Mouse (Mus musculus): ENCODE measurements around the gene Prkrip1.

Prkrip1 gene

GRCm38 (mm10) chr5:136198474-136199391 lies at the start of gene Prkrip1:
Gene Prkrip1 (minus strand): TSS chr5:136198963.
- ChIA-PET POLR2A (interaction anchor here in 3 of 4 experiments (0.6 to 3.4 kb wide), 43 partner anchors 8 to 626 kb away, joined by 3 to 15 read pairs (median 4); partner anchors contain the start of genes Dtx2 (in 1 of the 3), Hspb1 (in 1 of the 3), Mdh2 (in 1 of the 3) and Orai2 (in 1 of the 3)), CTCF (interaction anchor here (0.6 to 3.9 kb wide), 17 partner anchors 9 to 703 kb away, joined by 3 to 48 read pairs (median 4); partner anchors contain the start of gene Dtx2 (in 1 of the 4))

DNA sequence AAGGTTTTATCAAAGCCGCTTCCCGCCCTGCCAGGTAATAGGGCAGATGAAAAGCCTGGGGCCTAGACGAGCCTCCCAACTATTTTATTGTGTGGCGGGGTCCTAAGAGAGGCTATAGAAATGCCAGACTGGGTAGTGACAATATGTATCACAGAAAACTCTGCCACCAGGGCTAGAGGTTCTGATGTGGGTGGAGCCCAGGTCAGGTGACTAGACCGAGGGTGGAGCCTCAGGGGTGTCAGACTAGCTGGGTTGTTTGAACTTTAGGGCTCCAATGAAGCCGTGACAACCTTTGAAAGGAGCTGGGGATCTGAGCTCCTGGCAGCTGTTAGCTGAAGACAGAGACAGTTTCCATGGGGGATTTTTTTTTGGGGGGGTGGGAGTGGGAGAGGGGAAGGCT lies 49.7 kb upstream of the Prkrip1 start:
- POLR2A ChIA-PET = interaction anchor here in 3 of 4 experiments (0.5 to 1.1 kb wide), 5 partner anchors 31 to 380 kb away, joined by 3 to 5 read pairs (median 3); partner anchors contain the start of gene Prkrip1 (in 1 of the 3)
- CTCF ChIA-PET = interaction anchor here (0.5 to 1.6 kb wide), 12 partner anchors 8 to 1443 kb away, joined by 3 to 10 read pairs (median 4); partner anchors contain the start of gene Prkrip1 (in 1 of the 4)

- CTCF ChIA-PET = interaction anchor here in 2 of 4 experiments (0.6 to 0.8 kb wide), 4 partner anchors 107 to 345 kb away, joined by 3 to 4 read pairs (median 4); no protein-coding TSS in a partner anchor
- POLR2A ChIA-PET = interaction anchor here in 1 of 4 experiments (0.5 to 1.0 kb wide), 3 partner anchors 11 to 38 kb away, joined by 3 to 4 read pairs (median 3); no protein-coding TSS in a partner anchor
Measured at GRCm38 (mm10) chr5:136246452-136246838, 47.7 kb upstream of the Prkrip1 start, which contains the start of gene Sh2b2. Gene Sh2b2 (minus strand): TSS chr5:136246556.

DNA sequence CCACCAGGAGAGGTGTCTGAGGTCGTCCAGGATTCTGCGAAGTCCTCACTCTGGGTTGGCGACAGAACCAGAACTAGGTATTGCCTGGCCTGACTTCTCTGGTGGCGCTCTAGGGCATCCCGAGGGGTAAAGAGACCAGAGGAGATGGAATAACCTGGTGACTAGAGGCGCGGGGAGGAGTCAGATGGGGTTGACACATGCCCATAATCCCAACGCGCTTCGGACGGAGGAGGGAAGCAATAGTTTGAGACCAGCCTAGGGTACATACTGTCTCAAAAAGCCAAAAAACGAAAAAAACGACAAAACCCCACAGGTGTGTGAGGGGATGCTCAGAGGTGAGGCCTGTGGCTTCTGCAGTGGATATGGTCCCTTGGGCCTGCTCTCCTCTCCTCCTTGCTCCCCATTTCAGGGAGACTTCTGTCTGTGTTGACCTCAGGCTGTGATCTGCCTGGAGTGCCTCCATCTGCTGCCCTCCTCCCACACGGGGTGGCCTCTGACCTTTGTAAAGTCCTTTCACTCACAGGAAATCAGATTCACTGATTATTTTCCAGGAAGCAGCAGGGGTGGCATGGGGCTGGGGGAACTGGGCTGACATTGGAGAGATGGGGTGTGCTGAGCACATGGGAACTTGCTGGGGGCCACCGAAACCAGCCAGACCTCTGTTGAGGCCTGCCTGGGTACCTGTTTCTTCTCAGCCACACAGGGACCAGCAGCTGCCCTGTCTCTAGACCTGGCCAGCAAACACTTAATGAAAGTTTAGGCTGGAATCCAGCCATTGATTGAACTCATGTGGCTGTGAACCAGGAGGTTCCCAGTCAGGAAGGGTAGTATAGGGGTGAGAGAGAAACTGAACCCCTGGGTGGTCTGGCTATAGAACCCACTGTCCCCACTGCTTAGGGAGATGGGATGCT lies 47.0 kb upstream of the Prkrip1 start:
- ChIA-PET POLR2A (interaction anchor here in 3 of 4 experiments (0.5 to 2.2 kb wide), 11 partner anchors 7 to 288 kb away, joined by 3 to 7 read pairs (median 4); partner anchors contain the start of gene Prkrip1 (in 2 of the 3)), CTCF (interaction anchor here in 2 of 4 experiments (0.6 to 1.8 kb wide), 4 partner anchors 48 to 460 kb away, joined by 3 to 4 read pairs (median 4); partner anchors contain the start of gene Prkrip1 (in 1 of the 2))

GRCm38 (mm10) chr5:136244762-136245540 lies 46.2 kb upstream of the Prkrip1 start:
- ChIA-PET CTCF (interaction anchor here (0.6 to 3.0 kb wide), 18 partner anchors 8 to 1409 kb away, joined by 3 to 29 read pairs (median 4); partner anchors contain the start of gene Prkrip1 (in 1 of the 4)), POLR2A (interaction anchor here (0.6 to 2.2 kb wide), 16 partner anchors 8 to 538 kb away, joined by 3 to 7 read pairs (median 4); partner anchors contain the start of gene Prkrip1 (in 3 of the 4))

DNA sequence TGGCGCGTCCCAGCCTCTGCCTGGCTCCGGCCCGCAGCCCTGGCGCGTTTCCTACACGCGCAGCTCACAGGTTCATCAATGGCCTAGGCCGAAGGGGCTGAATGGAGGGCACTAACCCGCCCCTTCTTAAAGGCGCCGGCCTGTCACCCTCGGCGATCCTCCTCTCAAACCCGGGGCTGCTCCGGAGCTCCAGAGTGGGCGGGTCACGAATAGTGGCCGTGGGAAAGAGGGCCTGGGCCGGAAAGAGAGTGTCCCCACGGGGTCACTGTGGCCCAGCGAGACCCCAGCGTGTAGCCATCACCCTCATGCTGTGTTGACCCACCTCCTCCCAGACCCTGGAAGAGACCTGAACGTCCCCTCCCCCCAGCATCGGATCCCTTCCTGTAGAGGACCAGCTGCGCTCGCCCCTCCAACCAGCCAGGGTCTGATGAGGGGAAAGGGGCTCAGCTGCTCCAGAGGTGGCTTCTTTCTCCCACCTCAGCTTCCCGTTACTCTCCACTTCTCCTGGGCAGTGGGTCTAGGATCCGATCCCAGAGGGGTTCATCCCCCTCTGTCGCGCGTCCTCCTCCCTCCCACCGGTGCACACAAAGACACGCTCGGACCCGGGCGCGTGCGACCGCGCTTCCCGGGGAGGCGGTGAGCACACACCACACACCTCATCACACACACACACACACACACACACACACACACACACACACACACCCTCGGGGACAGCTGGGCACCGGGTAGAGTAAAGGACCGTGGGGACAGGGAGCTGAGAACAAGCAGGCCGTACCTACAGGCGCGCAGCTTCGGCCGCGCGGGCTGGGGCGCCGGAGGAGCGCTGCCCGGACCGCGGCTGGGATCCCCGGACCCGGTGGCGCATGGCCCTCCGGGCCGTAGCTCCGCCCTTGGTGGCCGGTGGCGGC lies 45.3 kb upstream of the Prkrip1 start:
- ChIA-PET POLR2A (interaction anchor here (0.6 to 2.2 kb wide), 18 partner anchors 9 to 539 kb away, joined by 3 to 7 read pairs (median 4); partner anchors contain the start of genes Prkrip1 (in 2 of the 4) and Polr2j (in 1 of the 4)), CTCF (interaction anchor here (0.6 to 3.0 kb wide), 19 partner anchors 9 to 1410 kb away, joined by 3 to 29 read pairs (median 4); no protein-coding TSS in a partner anchor)

- ChIA-PET POLR2A (interaction anchor here in 1 of 4 experiments (1.0 kb wide), 1 partner anchor 476 kb away, joined by 3 read pairs; no protein-coding TSS in a partner anchor), CTCF (interaction anchor here in 2 of 4 experiments (0.6 to 0.9 kb wide), 3 partner anchors 10 to 526 kb away, joined by 3 to 4 read pairs (median 4); no protein-coding TSS in a partner anchor)
Measured at GRCm38 (mm10) chr5:136241161-136241560, 42.4 kb upstream of the Prkrip1 start.

- POLR2A ChIA-PET = interaction anchor here in 1 of 4 experiments (0.6 kb wide), 1 partner anchor 527 kb away, joined by 3 read pairs; no protein-coding TSS in a partner anchor
- CTCF ChIA-PET = interaction anchor here in 1 of 4 experiments (0.5 to 0.6 kb wide), 2 partner anchors 38 to 283 kb away, joined by 3 to 4 read pairs; no protein-coding TSS in a partner anchor
Measured at GRCm38 (mm10) chr5:136240381-136240780, 41.6 kb upstream of the Prkrip1 start.

GRCm38 (mm10) chr5:136237607-136238006 lies 38.8 kb upstream of the Prkrip1 start:
- POLR2A ChIA-PET = interaction anchor here in 1 of 4 experiments (1.2 kb wide), 1 partner anchor 64 kb away, joined by 3 read pairs; no protein-coding TSS in a partner anchor
- CTCF ChIA-PET = interaction anchor here in 2 of 4 experiments (0.6 to 1.1 kb wide), 5 partner anchors 13 to 313 kb away, joined by 3 to 6 read pairs (median 3); no protein-coding TSS in a partner anchor

- POLR2A ChIA-PET = interaction anchor here in 1 of 4 experiments (0.6 to 1.2 kb wide), 2 partner anchors 63 to 483 kb away, joined by 3 read pairs; no protein-coding TSS in a partner anchor
- CTCF ChIA-PET = interaction anchor here in 1 of 4 experiments (1.1 kb wide), 1 partner anchor 16 kb away, joined by 3 read pairs; no protein-coding TSS in a partner anchor
Measured at GRCm38 (mm10) chr5:136236611-136237010, 37.8 kb upstream of the Prkrip1 start.

- POLR2A ChIA-PET = interaction anchor here in 2 of 4 experiments (0.5 to 1.8 kb wide), 3 partner anchors 14 to 315 kb away, joined by 3 to 6 read pairs (median 5); no protein-coding TSS in a partner anchor
Measured at GRCm38 (mm10) chr5:136230348-136231035, 31.7 kb upstream of the Prkrip1 start.

GRCm38 (mm10) chr5:136226246-136226876 lies 27.6 kb upstream of the Prkrip1 start:
- POLR2A ChIA-PET = no interaction called here
- CTCF ChIA-PET = interaction anchor here in 3 of 4 experiments (0.5 to 1.5 kb wide), 5 partner anchors 26 to 913 kb away, joined by 3 to 4 read pairs (median 3); no protein-coding TSS in a partner anchor

More at GRCm38 (mm10) chr5:136230348-136231035, 31.7 kb upstream of the Prkrip1 start:
- CTCF ChIA-PET = interaction anchor here in 1 of 4 experiments (1.4 kb wide), 1 partner anchor 20 kb away, joined by 5 read pairs; no protein-coding TSS in a partner anchor

- CTCF ChIA-PET = interaction anchor here in 1 of 4 experiments (0.8 to 2.2 kb wide), 3 partner anchors 17 to 34 kb away, joined by 3 to 8 read pairs (median 3); no protein-coding TSS in a partner anchor
- POLR2A ChIA-PET = interaction anchor here in 1 of 4 experiments (0.8 to 1.5 kb wide), 3 partner anchors 10 to 28 kb away, joined by 3 to 4 read pairs (median 3); partner anchors contain the start of gene Sh2b2
Measured at GRCm38 (mm10) chr5:136218585-136218984, 19.8 kb upstream of the Prkrip1 start.

GRCm38 (mm10) chr5:136217932-136218381 lies 19.2 kb upstream of the Prkrip1 start:
- POLR2A ChIA-PET = interaction anchor here in 2 of 4 experiments (0.8 to 1.5 kb wide), 5 partner anchors 9 to 28 kb away, joined by 3 to 4 read pairs (median 4); partner anchors contain the start of gene Sh2b2 (in 1 of the 2)
- CTCF ChIA-PET = interaction anchor here in 3 of 4 experiments (0.5 to 2.2 kb wide), 5 partner anchors 15 to 35 kb away, joined by 3 to 8 read pairs (median 4); no protein-coding TSS in a partner anchor
